Mouse (Mus musculus): ENCODE measurements around the gene Iqcd.

DNA sequence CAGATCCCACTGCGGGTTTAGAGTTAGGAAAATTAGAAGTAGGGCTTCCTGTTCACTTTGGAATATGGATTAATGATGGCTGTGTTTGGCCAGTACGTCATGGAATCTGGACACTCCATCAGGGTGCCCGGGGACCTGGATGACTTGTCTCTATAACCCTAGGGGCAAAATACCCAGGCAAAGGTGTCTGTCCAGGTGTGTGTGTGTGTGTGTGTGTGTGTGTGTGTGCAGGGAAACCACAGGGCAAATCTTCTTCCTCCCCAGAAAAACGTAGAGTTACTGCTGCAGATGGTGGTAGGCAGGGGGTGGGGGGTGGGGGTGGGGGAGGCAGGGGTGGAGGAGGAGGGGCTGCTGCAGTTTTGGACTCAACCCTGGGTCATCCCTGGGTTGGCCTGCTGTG is 58.5 kb downstream of the Iqcd start:
- no peak for TF ChIP-seq CTCF (IDR thresholded peaks at IDR 0.05)
- TF ChIP-seq EP300 (IDR thresholded peaks at IDR 0.05) = no peak
